Mouse (Mus musculus): Measurements from ENCODE around the gene Gm4312.
"Not testable (repeated sequence)": the region's sequence is repeated elsewhere in the genome, so short reads cannot be mapped to it uniquely, and the experiment has no call there.

The Gm4312 gene

GRCm38 (mm10) chr10:100382460-100382859, at the start of gene Gm4312:
Gene Gm4312 (minus strand): TSS chr10:100382560.
- not testable (repeated sequence) for DNase-seq

GRCm38 (mm10) chr10:100427592-100427991, 45.2 kb upstream of the Gm4312 start:
- no peak for DNase-seq

DNA sequence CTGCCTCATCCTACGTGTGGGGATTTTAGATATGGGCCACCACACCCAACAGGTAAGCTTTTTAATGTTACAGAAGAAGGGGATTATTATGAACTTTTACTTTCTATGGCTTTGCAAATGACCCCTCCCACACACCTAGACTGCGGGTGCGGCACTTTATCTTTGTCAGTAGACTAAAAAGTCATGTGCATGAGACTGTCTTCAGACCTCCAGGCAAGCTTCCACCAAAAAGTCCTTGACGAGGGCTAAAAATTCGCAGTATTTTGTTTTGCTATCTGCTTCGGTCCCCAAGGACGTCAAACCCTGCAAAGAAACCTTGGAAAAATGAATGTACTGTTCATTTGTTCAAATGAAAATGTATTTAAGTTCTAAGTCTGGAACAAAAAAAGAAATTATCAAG, 33.2 kb upstream of the Gm4312 start:
- DNase-seq, result no peak

GRCm38 (mm10) chr10:100402301-100402700, 19.9 kb upstream of the Gm4312 start:
- not testable (repeated sequence) for DNase-seq

DNA sequence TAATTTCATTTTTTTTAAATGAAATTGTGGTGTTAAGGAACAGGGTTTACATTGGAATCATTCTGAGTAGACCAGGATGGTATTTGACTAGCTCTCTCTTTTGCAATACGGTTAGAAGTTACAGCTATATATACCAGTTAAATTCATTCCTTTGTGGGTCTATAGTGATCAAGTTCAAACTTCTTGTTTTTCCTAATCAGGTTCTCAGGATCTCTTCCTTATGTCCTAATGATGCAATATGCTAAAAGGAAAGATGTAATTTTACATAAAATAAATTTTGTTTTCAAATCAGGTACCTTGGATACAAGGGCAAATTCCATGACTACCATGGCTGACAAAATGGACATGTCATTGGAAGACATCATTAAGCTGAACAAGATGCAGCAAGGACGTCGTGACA, 21.3 kb downstream of the Gm4312 start, which contains the start of gene Gm4307:
Gene Gm4307, plus strand, starts transcription at position 301 of the 400 bp plus-strand sequence.
- not testable (repeated sequence) for DNase-seq

GRCm38 (mm10) chr10:100356841-100357240, 25.5 kb downstream of the Gm4312 start:
- DNase-seq, result peak; percentile 3 to 8

DNA sequence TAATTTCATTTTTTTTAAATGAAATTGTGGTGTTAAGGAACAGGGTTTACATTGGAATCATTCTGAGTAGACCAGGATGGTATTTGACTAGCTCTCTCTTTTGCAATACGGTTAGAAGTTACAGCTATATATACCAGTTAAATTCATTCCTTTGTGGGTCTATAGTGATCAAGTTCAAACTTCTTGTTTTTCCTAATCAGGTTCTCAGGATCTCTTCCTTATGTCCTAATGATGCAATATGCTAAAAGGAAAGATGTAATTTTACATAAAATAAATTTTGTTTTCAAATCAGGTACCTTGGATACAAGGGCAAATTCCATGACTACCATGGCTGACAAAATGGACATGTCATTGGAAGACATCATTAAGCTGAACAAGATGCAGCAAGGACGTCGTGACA, 31.6 kb downstream of the Gm4312 start, which contains the start of gene Gm4305:
Gene Gm4305, plus strand, starts transcription at position 301 of the 400 bp plus-strand sequence.
- DNase-seq, result not testable (repeated sequence)

GRCm38 (mm10) chr10:100345672-100346071, 36.7 kb downstream of the Gm4312 start, which contains the start of gene Gm4303:
Gene Gm4303 (plus strand): TSS chr10:100345972.
- not testable (repeated sequence) for DNase-seq

DNA sequence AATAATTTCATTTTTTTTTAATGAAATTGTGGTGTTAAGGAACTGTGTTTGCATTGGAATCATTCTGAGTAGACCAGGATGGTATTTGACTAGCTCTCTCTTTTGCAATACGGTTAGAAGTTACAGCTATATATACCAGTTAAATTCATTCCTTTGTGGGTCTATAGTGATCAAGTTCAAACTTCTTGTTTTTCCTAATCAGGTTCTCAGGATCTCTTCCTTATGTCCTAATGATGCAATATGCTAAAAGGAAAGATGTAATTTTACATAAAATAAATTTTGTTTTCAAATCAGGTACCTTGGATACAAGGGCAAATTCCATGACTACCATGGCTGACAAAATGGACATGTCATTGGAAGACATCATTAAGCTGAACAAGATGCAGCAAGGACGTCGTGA, 41.8 kb downstream of the Gm4312 start, which contains the start of gene Gm4302:
Gene Gm4302, plus strand, starts transcription at position 301 of the 400 bp plus-strand sequence.
- DNase-seq, result not testable (repeated sequence)

DNA sequence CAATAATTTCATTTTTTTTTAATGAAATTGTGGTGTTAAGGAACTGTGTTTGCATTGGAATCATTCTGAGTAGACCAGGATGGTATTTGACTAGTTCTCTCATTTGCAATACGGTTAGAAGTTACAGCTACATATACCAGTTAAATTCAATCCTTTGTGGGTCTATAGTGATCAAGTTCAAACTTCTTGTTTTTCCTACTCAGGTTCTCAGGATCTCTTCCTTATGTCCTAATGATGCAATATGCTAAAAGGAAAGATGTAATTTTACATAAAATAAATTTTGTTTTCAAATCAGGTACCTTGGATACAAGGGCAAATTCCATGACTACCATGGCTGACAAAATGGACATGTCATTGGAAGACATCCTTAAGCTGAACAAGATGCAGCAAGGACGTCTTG, 47.0 kb downstream of the Gm4312 start, which contains the start of gene Gm4301:
Gene Gm4301, plus strand, starts transcription at position 301 of the 400 bp plus-strand sequence.
- not testable (repeated sequence) for DNase-seq

Measured in cerebellum, postnatal 25 days (tissue).